Mouse (Mus musculus): ENCODE data around the gene Smpd3.

The Smpd3 gene

DNA sequence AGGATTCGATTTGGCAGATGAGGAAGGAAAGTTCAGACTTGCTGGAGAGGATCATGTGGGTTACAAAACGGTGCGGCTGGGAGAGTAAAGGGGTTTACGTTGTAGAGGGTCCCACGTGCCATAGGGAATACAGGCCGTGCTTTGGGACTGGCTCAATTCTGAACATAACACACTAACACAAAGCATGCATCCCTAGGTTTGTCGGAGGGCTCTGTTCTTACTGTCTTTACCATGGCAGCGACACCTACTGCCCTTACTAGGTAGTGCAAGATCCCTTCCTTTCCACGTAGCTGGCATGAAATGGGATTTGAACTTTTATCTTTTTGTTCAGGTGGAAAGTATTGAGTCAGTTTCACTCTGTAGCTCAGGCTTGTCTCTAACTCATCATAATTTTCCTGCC, 111.2 kb downstream of the Smpd3 start:
- peak; percentile 52 for DNase-seq (ENCODE audit: low spot score)

GRCm38 (mm10) chr8:106219620-106220019, 118.2 kb downstream of the Smpd3 start:
- no peak for DNase-seq (ENCODE audit: low spot score)

DNA sequence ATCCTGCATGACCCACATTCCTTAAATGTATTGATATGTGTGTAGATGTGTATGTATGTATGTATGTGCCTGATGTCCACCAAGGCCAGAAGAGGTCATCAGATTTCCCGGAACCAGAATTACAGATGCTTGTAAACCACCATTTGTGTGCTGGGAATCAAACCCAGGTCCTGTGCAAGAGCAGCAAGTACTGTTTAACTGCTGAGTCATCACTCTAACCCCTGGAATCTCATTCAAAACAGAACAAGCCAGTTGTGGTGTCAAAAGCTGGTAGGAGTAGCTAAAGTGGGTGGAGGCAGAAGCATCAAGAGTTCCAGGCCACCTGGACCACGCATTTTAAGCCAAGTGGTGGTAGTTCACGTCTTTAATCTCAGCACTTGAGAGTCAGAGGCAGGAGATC, 123.8 kb downstream of the Smpd3 start:
- DNase-seq (ENCODE audit: low spot score), result no peak

DNA sequence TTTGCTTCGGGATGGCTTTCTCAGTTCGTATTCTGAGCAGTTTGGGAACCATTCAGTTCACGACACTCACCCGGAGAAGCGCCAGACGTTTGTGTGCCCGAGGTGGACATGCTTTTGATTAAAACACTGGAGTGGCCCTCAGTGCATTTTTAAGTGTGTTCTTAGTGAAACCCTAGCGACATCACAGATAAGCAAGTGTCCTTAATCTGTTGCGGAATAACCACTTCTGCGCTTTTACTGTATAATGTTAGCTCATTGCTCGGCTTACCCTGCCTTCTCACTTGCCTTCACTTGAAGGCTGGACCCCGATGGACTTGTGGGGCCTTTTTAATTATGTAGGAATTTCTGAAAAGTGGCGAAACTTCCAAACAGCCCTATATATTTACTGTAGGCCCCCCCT, 126.4 kb downstream of the Smpd3 start:
- DNase-seq (ENCODE audit: low spot score), result no peak

- peak; percentile 90 for DNase-seq (ENCODE audit: low spot score)
Observed at GRCm38 (mm10) chr8:106210821-106211345, 126.9 kb downstream of the Smpd3 start, which contains the start of the genes Slc7a6os and Prmt7. Gene Slc7a6os (minus strand): TSS chr8:106210935. Gene Prmt7 (plus strand): TSS chr8:106210936.

DNA sequence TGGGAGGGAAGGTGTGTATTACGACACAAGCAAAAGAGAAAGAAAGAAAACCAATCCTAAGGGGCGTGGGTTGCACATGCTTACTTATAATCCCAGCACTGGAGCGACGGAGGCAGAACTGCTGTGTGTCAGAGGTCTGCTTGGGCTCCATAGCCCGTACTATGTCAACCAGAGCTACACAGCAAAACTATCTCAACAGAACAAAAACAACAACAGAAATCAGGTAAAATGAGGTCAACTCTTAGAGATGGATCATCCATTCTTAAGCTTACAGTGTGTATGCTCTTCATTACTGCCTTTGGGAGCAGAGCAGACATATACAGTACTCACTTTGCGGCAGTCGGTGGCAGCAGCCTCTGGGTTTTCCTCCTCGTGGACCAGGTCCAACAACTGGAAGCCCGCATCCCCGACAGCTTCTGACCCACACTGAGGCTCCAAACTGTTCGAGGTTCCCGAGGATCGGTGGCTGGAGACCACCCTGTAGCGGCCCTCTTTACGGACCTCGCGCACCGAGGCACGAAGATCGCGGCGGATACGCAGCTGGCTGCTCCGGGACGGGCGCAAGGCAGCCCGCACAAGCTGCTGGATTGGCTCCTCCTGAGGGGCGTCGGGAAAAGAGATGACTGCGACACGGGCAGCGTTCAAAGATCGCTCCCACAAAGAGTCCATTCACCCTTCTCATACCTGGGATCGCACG, 127.6 kb downstream of the Smpd3 start:
- peak; percentile 48 for DNase-seq (ENCODE audit: low spot score)
